Mouse (Mus musculus): Measurements from ENCODE around the gene Stat4. TPM values are rescaled to one million over a fixed set of nuclear protein-coding genes. Genes with fewer than 3 reads are reported as not detected.

The Stat4 gene
- polyA plus RNA-seq, 1 experiment = not detected

- TF ChIP-seq GATA1 (IDR thresholded peaks at IDR 0.05; ENCODE audit: low read length) = no peak
Measured at GRCm38 (mm10) chr1:52117777-52118176, 130.8 kb downstream of the Stat4 start.

- TF ChIP-seq GATA1 (IDR thresholded peaks at IDR 0.05; ENCODE audit: low read length) = no peak
Measured at GRCm38 (mm10) chr1:52118860-52119591, 132.1 kb downstream of the Stat4 start, which contains the start of gene Stat1. TSS of gene Stat1 (plus strand) at chr1:52119440.

GRCm38 (mm10) chr1:52119691-52120090 lies 132.7 kb downstream of the Stat4 start:
- no peak for TF ChIP-seq GATA1 (IDR thresholded peaks at IDR 0.05; ENCODE audit: low read length)

- no peak for TF ChIP-seq GATA1 (IDR thresholded peaks at IDR 0.05; ENCODE audit: low read length)
Measured at GRCm38 (mm10) chr1:52120191-52120590, 133.2 kb downstream of the Stat4 start.

GRCm38 (mm10) chr1:52121052-52121451 lies 134.1 kb downstream of the Stat4 start:
- TF ChIP-seq GATA1 (IDR thresholded peaks at IDR 0.05; ENCODE audit: low read length) = no peak

GRCm38 (mm10) chr1:52124818-52125217 lies 137.9 kb downstream of the Stat4 start:
- TF ChIP-seq GATA1 (IDR thresholded peaks at IDR 0.05; ENCODE audit: low read length) = no peak

GRCm38 (mm10) chr1:52127350-52127749 lies 140.4 kb downstream of the Stat4 start:
- TF ChIP-seq GATA1 (IDR thresholded peaks at IDR 0.05; ENCODE audit: low read length) = no peak

- TF ChIP-seq GATA1 (IDR thresholded peaks at IDR 0.05; ENCODE audit: low read length) = no peak
Measured at GRCm38 (mm10) chr1:52129794-52130193, 142.8 kb downstream of the Stat4 start.

GRCm38 (mm10) chr1:52131787-52132377 lies 144.9 kb downstream of the Stat4 start:
- TF ChIP-seq GATA1 (IDR thresholded peaks at IDR 0.05; ENCODE audit: low read length) = no peak

GRCm38 (mm10) chr1:52133254-52133653 lies 146.3 kb downstream of the Stat4 start:
- no peak for TF ChIP-seq GATA1 (IDR thresholded peaks at IDR 0.05; ENCODE audit: low read length)

- TF ChIP-seq GATA1 (IDR thresholded peaks at IDR 0.05; ENCODE audit: low read length) = no peak
Measured at GRCm38 (mm10) chr1:52137292-52137691, 150.3 kb downstream of the Stat4 start.

GRCm38 (mm10) chr1:52140534-52140933 lies 153.6 kb downstream of the Stat4 start:
- TF ChIP-seq GATA1 (IDR thresholded peaks at IDR 0.05; ENCODE audit: low read length) = no peak

GRCm38 (mm10) chr1:52141482-52141881 lies 154.5 kb downstream of the Stat4 start:
- no peak for TF ChIP-seq GATA1 (IDR thresholded peaks at IDR 0.05; ENCODE audit: low read length)

GRCm38 (mm10) chr1:52142117-52142516 lies 155.2 kb downstream of the Stat4 start:
- no peak for TF ChIP-seq GATA1 (IDR thresholded peaks at IDR 0.05; ENCODE audit: low read length)

- no peak for TF ChIP-seq GATA1 (IDR thresholded peaks at IDR 0.05; ENCODE audit: low read length)
Measured at GRCm38 (mm10) chr1:52143191-52143590, 156.2 kb downstream of the Stat4 start.

- no peak for TF ChIP-seq GATA1 (IDR thresholded peaks at IDR 0.05; ENCODE audit: low read length)
Measured at GRCm38 (mm10) chr1:52143596-52144156, 156.7 kb downstream of the Stat4 start.

- TF ChIP-seq GATA1 (IDR thresholded peaks at IDR 0.05; ENCODE audit: low read length) = no peak
Measured at GRCm38 (mm10) chr1:52144907-52145306, 158.0 kb downstream of the Stat4 start.

Data from G1E-ER4 (cell line).